Mouse (Mus musculus) heart, embryonic 16.5 days (tissue): ENCODE measurements around the gene Defb29. TPM values are rescaled to one million over a fixed set of nuclear protein-coding genes. Genes with fewer than 3 reads are reported as not detected.

Source experiments
- ATAC-seq: fragments of 200-750 bp; cut with Nextera tagmentation; replicated peaks from 2 replicates; pipeline ENCODE4 v1.8.0; 2017; ENCODE audit warnings: moderate number of reproducible peaks; ENCODE audit not compliant: insufficient read depth, low FRiP score; ENCODE audit errors: extremely low read depth
- H3K27ac ChIP-seq: fragments of 300-500 bp; sonication (generic); 2 replicates; pipeline ENCODE4 v1.5.1; 2014; ENCODE audit warnings: mild to moderate bottlenecking, low read length, control low read depth, moderate library complexity
- H3K27me3 ChIP-seq: fragments of 300-500 bp; sonication (generic); 2 replicates; pipeline ENCODE4 v1.6.1; 2014; ENCODE audit warnings: low read length, mixed read lengths; ENCODE audit not compliant: control insufficient read depth, insufficient read depth
- H3K36me3 ChIP-seq: fragments of 300-500 bp; sonication (generic); 2 replicates; pipeline ENCODE4 v1.6.1; 2014; ENCODE audit not compliant: control insufficient read depth, insufficient read depth
- H3K4me1 ChIP-seq: fragments of 300-500 bp; sonication (generic); 2 replicates; pipeline ENCODE4 v1.6.1; 2014; ENCODE audit warnings: low read length, mixed read lengths; ENCODE audit not compliant: control insufficient read depth, insufficient read depth
- H3K4me2 ChIP-seq: fragments of 300-500 bp; sonication (generic); 2 replicates; pipeline ENCODE4 v1.6.1; 2014; ENCODE audit warnings: low read depth, mild to moderate bottlenecking, control low read depth, low read length
- H3K4me3 ChIP-seq: fragments of 300-500 bp; sonication (generic); 2 replicates; pipeline ENCODE4 v1.5.1; 2014; ENCODE audit warnings: mild to moderate bottlenecking, control low read depth, low read length
- H3K9ac ChIP-seq: fragments of 300-500 bp; sonication (generic); 2 replicates; pipeline ENCODE4 v1.6.1; 2014; ENCODE audit warnings: low read length, control low read depth
- H3K9me3 ChIP-seq: fragments of 300-500 bp; sonication (generic); replicated peaks from 2 replicates; pipeline ENCODE4 v1.6.1; 2016; ENCODE audit warnings: low read length; ENCODE audit not compliant: control insufficient read depth
- WGBS: fragments of 180-500 bp; shearing (Covaris S2); extraction: QIAGEN DNeasy Blood & Tissue Kit; methylation state at CpG from one replicate; pipeline ENCODE4 v1.1.7; 2014; 5-methylcytosine and 5-hydroxymethylcytosine counted together
- polyA plus RNA-seq: library from polyadenylated mRNA; unstranded; fragments of >200 nt; fragmentation: Nextera tagmentation; extraction: Ambion mirVana; gene quantifications from 2 replicates; pipeline ENCODE4 v1.2.1, GENCODE M21; 2015

Defb29 gene
- not detected in 2 replicates for polyA plus RNA-seq

DNA sequence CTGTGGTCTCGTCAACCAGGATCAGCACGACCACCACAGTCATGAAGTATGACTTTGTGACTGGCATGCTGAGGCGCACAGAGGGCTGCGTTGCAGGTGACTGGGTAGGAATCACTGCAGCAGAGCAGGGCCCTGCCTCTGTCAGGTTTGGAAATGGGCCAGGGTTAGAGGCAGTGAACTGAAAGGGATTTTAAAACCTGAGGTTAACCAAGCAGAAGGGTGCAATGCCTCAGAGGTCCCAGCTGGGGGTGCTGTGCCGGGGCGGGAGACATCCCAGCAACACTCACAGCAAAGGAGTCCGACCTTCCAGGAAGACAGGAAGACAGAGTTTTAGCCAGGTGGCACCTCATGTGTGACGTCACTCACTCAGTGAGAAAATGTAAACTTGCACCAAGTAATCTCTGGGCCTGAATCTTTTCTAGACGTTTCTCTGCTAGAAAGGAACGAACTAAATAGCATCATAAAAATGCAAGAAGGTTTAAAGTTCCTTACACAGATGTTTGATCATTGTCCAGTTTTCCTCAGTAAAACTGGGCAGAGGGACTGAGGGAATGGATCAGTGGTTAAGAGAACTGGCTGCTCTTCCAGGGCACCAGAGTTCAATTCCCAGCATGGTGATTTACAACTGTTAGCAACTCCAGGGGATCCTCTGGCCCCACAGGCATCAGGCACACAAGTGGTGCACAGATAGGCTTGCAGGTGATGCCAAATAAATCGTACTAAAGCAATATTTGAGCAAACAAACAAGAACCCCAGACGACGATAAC lies at the start of gene Defb29:
Gene Defb29, minus strand, starts transcription at position 155 of the 767 bp plus-strand sequence.
- Histone ChIP-seq H3K27me3 (no peaks in the 10 kb centered on the region), H3K9ac (no peak within 1 kb of the TSS), H3K4me3 (no peak within 1 kb of the TSS), H3K4me2 (no peak within 1 kb of the TSS), H3K9me3 (0 out of 2 replicates have a peak, but pooled peaks cover 3% of the 10 kb centered on the region), H3K27ac (no peak within 1 kb of the TSS), H3K36me3 (no peaks in the 10 kb centered on the region), H3K4me1 (peaks cover 2% of the 10 kb centered on the region; the same call in 1 of the 2 replicates)
- ATAC-seq, result no peak
- WGBS, result 53% methylated on average over 13 of the region's 13 CpGs

DNA sequence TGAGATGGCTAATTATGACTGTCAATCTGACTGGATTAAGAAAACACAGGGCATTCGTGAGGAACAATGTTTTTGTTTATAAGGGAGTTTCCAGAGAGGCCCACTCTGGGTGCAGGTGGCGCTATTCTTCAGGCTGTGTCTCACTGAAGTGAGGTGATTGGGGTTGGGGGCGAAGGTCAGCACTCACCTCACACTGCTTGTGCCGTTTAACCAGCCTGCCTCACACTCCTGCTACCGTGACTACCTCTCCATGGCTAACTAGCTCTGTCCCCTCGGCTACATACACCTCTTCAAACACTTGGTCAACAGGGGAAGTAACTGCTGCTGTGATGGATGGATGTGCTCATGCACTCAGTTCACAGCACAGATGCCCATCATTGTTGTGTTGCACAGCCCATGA lies 49.1 kb upstream of the Defb29 start:
- Histone ChIP-seq H3K4me3 (no peak overlapping the region), H3K4me2 (no peak overlapping the region), H3K9ac (no peak overlapping the region), H3K9me3 (no peaks in the 10 kb centered on the region), H3K36me3 (no peaks in the 10 kb centered on the region), H3K4me1 (no peaks in the 10 kb centered on the region), H3K27me3 (no peaks in the 10 kb centered on the region), H3K27ac (no peak overlapping the region)
- no peak for ATAC-seq
- WGBS, result 48% methylated on average over 6 of the region's 6 CpGs

DNA sequence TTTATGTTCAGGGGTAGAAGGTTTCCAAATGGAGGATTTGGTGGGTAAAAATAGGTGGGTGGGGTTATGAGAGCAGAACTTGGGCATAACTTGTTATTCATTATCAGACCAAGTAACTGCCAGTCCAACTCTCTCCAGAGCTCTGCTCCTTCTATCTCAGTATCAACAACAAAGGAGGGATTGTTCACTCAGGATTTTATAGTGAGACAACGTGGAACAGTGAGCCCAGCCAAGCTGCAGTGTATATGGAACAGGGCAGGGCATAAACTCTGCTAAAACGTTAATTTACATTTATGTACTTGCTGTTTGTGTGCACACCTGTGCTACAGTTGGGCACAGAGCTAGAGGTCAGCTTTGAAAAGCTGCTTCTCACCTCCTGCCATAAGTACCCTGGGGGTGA lies 48.6 kb upstream of the Defb29 start:
- 38% methylated on average over 2 of the region's 2 CpGs for WGBS

DNA sequence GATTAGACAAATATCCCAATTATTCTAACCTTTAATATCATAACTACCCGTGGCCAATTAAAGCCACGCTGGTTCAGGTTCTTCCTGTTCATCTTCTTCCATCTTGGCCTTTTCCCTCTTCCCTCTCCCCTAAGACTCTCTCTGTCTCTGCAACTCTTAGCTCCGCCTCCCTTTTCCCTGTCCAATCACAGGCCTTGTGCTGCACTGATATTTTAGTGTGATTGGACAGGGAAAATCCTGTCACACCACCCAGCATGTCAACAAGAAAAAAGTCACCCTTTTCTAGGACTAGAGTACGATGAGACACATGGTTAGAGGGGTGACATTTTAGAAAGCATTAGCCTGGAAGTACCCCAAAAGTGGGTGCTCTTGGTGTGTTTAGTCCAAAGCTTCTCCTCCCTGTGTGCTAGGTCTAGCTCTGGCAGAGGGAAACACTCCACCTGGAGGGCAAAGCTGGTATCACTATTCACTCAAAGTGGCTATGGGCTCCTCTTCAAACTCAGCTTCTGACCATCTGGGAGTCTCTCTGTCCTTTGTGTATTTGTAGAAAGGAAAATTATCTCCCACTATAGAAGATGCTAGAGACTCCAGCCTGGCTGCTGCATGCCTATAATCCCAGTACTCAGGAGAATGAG lies 47.1 kb upstream of the Defb29 start:
- ATAC-seq, result no peak
- no peaks in the 10 kb centered on the region for H3K27me3 ChIP-seq
- 65% methylated on average over 4 of the region's 4 CpGs for WGBS

More for the DNA sequence above, 48.6 kb upstream of the Defb29 start:
- Histone ChIP-seq H3K9me3 (no peaks in the 10 kb centered on the region), H3K4me1 (no peaks in the 10 kb centered on the region), H3K27ac (no peak overlapping the region), H3K9ac (no peak overlapping the region), H3K4me3 (no peak overlapping the region), H3K4me2 (no peak overlapping the region), H3K36me3 (no peaks in the 10 kb centered on the region), H3K27me3 (no peaks in the 10 kb centered on the region)
- no peak for ATAC-seq

DNA sequence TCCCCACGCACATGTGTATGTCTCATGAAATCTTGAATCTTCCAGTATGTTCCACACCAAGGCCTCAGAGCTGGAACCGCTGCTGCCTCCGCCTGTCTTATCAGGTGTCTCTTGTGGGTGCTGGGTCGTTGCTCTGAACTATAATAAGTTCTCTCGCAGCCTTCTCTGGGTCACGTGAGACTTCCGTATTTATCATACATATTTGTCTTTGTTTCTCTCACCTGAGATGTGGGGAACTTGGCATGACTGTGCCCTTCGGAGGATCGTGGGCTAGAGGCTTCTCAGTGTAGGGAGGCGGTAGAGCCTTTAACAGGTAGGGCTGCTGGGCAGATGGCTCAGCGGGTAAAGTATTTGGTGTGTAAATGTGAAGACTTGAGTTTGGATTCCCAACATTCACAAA lies 40.7 kb upstream of the Defb29 start:
- 57% methylated on average over 11 of the region's 11 CpGs for WGBS
- no peak for ATAC-seq
- no peak overlapping the region for H3K27ac ChIP-seq

More for the DNA sequence above, 47.1 kb upstream of the Defb29 start:
- H3K4me1 ChIP-seq, result no peaks in the 10 kb centered on the region
- H3K36me3 ChIP-seq, result no peaks in the 10 kb centered on the region
- no peaks in the 10 kb centered on the region for H3K9me3 ChIP-seq
- H3K9ac ChIP-seq, result no peak overlapping the region
- no peak overlapping the region for H3K4me2 ChIP-seq
- no peak overlapping the region for H3K4me3 ChIP-seq
- no peak overlapping the region for H3K27ac ChIP-seq

DNA sequence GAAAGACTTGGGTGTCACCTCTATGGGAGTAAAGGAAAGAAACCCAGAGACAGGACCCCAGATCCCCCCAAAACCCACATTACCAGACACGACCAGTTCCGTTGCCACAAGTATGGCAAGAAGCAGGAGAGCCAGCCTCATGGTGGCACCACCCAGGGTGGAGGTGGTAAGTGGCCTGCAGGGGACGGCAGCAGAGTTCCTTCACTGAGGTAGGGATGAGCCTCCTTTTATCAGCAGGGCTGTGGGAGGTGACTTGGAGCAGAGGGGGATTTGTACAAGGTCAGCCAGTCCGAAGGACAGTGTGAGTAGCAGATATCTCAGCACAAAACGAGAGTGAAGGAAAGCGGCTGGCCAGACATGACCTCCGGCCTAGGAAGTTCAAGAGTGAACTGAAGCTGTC lies 40.2 kb upstream of the Defb29 start, which contains the start of gene Defb19:
Gene Defb19, minus strand, starts transcription at position 206 of the 400 bp plus-strand sequence.
- 48% methylated on average over 7 of the region's 7 CpGs for WGBS
- no peak for ATAC-seq

More for the DNA sequence above, 40.7 kb upstream of the Defb29 start:
- Histone ChIP-seq H3K9me3 (no peaks in the 10 kb centered on the region), H3K4me3 (no peak overlapping the region), H3K4me2 (no peak overlapping the region), H3K27me3 (no peaks in the 10 kb centered on the region), H3K4me1 (no peaks in the 10 kb centered on the region), H3K9ac (no peak overlapping the region), H3K36me3 (no peaks in the 10 kb centered on the region)

DNA sequence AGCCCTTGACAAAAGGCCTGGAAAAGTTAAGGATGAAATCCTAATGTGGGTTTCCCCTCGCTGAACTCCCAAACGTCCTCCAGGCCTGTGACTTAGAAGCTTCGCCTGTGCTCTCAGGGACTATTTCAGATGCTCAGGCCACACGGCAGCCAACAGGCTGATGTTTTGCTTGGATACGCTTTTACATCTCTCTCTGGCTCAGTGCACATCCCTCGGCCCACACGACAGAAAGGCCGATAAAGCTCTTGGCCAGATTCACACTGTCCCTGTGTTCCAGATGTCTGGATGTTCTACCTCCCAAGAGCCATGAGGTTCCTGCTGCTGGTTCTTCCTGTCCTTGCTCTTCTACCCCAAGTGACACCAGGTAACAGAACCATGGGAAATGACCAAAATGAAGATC lies 33.6 kb upstream of the Defb29 start:
- Histone ChIP-seq H3K9ac (no peak overlapping the region), H3K4me3 (no peak overlapping the region), H3K4me1 (no peaks in the 10 kb centered on the region), H3K27ac (no peak overlapping the region), H3K27me3 (0 out of 2 replicates have a peak, but pooled peaks cover 2% of the 10 kb centered on the region), H3K9me3 (0 out of 2 replicates have a peak, but pooled peaks cover 3% of the 10 kb centered on the region), H3K4me2 (no peak overlapping the region), H3K36me3 (no peaks in the 10 kb centered on the region)
- no peak for ATAC-seq
- 83% methylated on average over 8 of the region's 8 CpGs for WGBS

More for the DNA sequence above, 40.2 kb upstream of the Defb29 start, which contains the start of gene Defb19:
- Histone ChIP-seq H3K4me3 (no peak within 1 kb of the TSS), H3K27ac (no peak within 1 kb of the TSS), H3K27me3 (no peaks in the 10 kb centered on the region), H3K9ac (no peak within 1 kb of the TSS), H3K4me1 (no peaks in the 10 kb centered on the region), H3K36me3 (no peaks in the 10 kb centered on the region), H3K4me2 (no peak within 1 kb of the TSS), H3K9me3 (no peaks in the 10 kb centered on the region)

DNA sequence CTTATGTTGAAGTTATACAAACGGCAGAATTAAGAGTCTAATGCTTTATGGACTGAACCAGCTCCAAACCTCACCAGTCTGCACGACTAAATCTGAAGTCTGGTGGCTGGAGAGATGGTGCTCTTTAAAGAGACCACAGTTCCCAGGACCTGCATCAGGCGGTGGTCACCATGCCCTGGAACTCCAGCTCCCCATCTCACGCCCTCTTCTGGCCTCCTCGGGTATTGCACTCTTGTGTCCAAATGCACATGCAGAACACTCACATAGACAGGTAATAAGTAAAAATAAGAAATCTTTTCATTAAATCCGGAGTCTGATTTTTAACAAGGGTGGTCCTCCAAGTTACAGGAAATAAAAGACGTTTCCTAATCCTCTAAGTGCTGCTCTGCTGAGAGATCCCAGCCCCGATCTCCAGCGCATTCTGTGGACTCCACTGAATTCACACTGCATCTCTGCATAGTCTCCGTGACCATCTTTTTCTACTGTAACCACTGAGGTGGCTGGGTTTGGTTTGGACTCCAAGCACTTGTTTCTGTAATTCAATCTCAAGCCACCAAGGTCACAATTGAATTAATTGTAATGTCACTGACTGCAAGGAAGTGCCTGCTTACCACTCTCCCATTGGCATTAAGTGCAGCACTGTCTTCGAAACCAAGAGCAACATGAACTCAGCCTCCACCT lies 32.4 kb upstream of the Defb29 start, which contains the start of gene Defb21:
Gene Defb21, plus strand, starts transcription at position 631 of the 681 bp plus-strand sequence.
- H3K4me1 ChIP-seq, result no peaks in the 10 kb centered on the region
- 61% methylated on average over 11 of the region's 11 CpGs for WGBS
- no peak within 1 kb of the TSS for H3K4me2 ChIP-seq
- H3K4me3 ChIP-seq, result no peak within 1 kb of the TSS
- no peak within 1 kb of the TSS for H3K9ac ChIP-seq
- no peak for ATAC-seq
- H3K36me3 ChIP-seq, result no peaks in the 10 kb centered on the region
- 0 out of 2 replicates have a peak, but pooled peaks cover 3% of the 10 kb centered on the region for H3K9me3 ChIP-seq
- H3K27me3 ChIP-seq, result 0 out of 2 replicates have a peak, but pooled peaks cover 2% of the 10 kb centered on the region
- H3K27ac ChIP-seq, result no peak within 1 kb of the TSS
